Mouse (Mus musculus) cerebellum, adult (tissue): ENCODE measurements around the gene Kcnh7.

ENCODE experiments used
- ATAC-seq: cut with Nextera tagmentation; 2 replicates; pipeline ENCODE4 v1.9.2; 2017; ENCODE audit warnings: mild to moderate bottlenecking, moderate library complexity, mixed read lengths; ENCODE audit not compliant: insufficient number of reproducible peaks, low FRiP score, low TSS enrichment

The Kcnh7 gene

GRCm38 (mm10) chr2:63183563-63184545, at the start of gene Kcnh7:
Kcnh7 (minus strand) TSS chr2:63184287.
- ATAC-seq, result peak; percentile 68; the same call in 1 of the 2 replicates

- no peak for ATAC-seq
Observed at GRCm38 (mm10) chr2:63207435-63207834, 23.3 kb upstream of the Kcnh7 start.

- no peak for ATAC-seq
Observed at GRCm38 (mm10) chr2:63186014-63186413, 1.9 kb upstream of the Kcnh7 start.

- ATAC-seq, result peak; percentile 66
Observed at GRCm38 (mm10) chr2:63184551-63185430, 704 bp upstream of the Kcnh7 start.

- ATAC-seq, result no peak
Observed at GRCm38 (mm10) chr2:63153701-63154100, 30.4 kb downstream of the Kcnh7 start.

- ATAC-seq, result no peak
Observed at GRCm38 (mm10) chr2:63127762-63128516, 56.1 kb downstream of the Kcnh7 start.

GRCm38 (mm10) chr2:63120316-63120715, 63.8 kb downstream of the Kcnh7 start:
- no peak for ATAC-seq

GRCm38 (mm10) chr2:63117209-63118193, 66.6 kb downstream of the Kcnh7 start:
- ATAC-seq, result no peak

- ATAC-seq, result no peak
Observed at GRCm38 (mm10) chr2:63105971-63106370, 78.1 kb downstream of the Kcnh7 start.

GRCm38 (mm10) chr2:63099676-63100075, 84.4 kb downstream of the Kcnh7 start:
- no peak for ATAC-seq

- no peak for ATAC-seq
Observed at GRCm38 (mm10) chr2:63091775-63092174, 92.3 kb downstream of the Kcnh7 start.

- no peak for ATAC-seq
Observed at GRCm38 (mm10) chr2:63090447-63090846, 93.6 kb downstream of the Kcnh7 start.

GRCm38 (mm10) chr2:63058386-63058785, 125.7 kb downstream of the Kcnh7 start:
- ATAC-seq, result no peak

GRCm38 (mm10) chr2:63049884-63050283, 134.2 kb downstream of the Kcnh7 start:
- ATAC-seq, result no peak

GRCm38 (mm10) chr2:63039718-63040117, 144.4 kb downstream of the Kcnh7 start:
- ATAC-seq, result no peak

GRCm38 (mm10) chr2:63014909-63015308, 169.2 kb downstream of the Kcnh7 start:
- ATAC-seq, result no peak

- ATAC-seq, result no peak
Observed at GRCm38 (mm10) chr2:63009141-63009540, 174.9 kb downstream of the Kcnh7 start.

GRCm38 (mm10) chr2:63002784-63003183, 181.3 kb downstream of the Kcnh7 start:
- no peak for ATAC-seq

GRCm38 (mm10) chr2:62997692-62998091, 186.4 kb downstream of the Kcnh7 start:
- ATAC-seq, result no peak
